Mouse (Mus musculus) skeletal muscle tissue, adult 2 months (tissue): ENCODE measurements around the gene Nudt17.
"Not testable (repeated sequence)": the region's sequence is repeated elsewhere in the genome, so short reads cannot be mapped to it uniquely, and the experiment has no call there.

Experiments
- DNase-seq: peaks from one replicate; pipeline ENCODE4 v3.0.0-alpha.2; 2012; ENCODE audit warnings: low read depth, low spot score

Gene Nudt17

DNA sequence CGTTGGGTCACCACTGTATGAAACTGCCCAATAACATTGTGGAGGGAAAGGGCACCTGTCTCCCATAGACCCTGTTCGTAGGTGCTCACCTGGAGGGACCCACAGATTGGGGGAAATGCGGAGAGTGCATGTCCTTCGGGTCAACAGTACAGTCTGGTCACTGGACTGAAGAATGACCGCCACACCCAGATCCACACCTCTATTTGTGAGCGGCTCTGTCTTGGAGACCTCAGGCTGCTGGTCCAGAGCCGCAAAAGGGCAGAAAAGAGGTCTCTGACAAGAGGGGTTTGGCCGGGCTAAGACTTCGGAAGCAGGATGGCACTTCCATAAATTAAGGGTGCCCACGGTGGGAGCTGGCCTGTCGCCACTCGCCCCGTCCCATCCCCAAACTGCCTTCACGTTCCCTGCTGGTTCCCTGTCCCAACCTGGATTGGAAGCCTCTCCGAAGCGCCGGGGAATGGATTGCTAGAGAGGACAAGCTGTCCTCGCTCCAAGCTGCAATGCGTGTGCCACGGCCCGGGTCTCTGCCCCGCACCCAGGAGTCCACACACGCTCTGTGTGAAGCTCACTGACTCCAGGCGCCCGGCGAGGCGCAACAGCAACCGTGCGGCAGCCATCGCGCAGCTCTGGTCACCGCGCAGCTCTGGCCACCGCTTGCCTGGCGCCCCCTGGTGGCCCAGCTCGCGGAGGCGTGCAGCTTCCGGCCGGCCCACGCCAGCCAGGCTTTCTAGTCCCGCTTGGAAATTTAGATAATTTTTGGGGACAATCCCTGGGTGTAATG, at the start of gene Nudt17:
TSS of gene Nudt17 (minus strand) at position 660 of the 781 bp plus-strand sequence.
- DNase-seq, result peak; percentile 46

DNA sequence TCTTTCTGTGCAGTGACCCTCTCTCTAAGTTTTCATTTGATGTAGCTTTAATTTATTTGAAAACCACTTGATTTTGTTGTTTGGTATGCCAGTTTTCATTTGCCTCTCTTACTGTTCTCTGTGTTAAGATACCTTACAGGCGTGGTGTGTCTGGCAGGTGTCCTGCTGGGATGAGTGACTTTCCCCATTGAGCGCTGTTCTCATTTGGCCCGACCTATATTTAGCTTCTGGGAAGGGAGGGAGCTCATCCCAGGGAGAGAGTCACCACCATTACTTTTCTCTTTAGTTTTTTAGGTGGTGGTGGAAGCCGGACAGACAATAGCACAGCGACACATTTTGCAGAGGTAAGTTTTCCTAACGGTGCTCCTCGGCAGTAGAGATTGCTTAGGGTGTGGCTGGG, 49.3 kb upstream of the Nudt17 start:
- peak; percentile 77 for DNase-seq

DNA sequence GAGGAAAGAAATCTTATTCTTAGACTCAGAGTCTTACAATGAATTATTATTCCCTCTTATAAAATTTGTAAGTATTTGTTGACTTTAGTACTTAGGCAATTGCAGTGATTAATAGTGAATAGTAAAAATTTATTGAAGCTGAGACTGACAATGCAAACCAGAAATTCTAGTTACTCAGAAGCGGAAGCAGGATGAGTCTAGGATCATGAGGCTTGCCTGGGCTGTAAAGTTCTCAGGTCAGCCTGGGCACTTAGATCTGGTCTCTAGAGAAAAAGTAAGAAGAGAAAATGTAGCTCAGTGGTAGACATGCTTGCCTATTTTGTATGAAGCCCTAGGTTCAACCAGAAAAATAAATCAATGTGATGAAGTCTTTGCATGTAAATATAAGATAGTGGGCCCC, 47.6 kb upstream of the Nudt17 start:
- DNase-seq, result no peak

DNA sequence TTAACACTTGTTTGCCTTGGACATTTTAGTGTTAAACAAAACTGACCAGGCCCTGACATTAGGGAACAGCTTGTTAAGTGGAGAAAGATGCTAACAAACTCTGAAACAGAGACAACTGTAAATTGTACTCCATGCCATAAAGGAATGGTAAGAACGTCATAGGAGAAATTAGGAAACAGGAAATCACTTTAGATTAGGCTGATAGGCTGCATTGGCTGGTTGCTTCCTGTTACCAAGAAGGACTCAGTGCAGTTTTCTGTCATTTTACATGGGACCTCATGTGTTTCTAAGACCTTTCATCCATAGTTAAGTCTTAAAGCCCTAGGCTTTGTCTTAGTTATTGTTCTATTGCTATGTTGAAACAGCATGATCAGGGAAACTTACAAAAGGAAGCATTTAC, 38.5 kb upstream of the Nudt17 start:
- DNase-seq, result no peak

DNA sequence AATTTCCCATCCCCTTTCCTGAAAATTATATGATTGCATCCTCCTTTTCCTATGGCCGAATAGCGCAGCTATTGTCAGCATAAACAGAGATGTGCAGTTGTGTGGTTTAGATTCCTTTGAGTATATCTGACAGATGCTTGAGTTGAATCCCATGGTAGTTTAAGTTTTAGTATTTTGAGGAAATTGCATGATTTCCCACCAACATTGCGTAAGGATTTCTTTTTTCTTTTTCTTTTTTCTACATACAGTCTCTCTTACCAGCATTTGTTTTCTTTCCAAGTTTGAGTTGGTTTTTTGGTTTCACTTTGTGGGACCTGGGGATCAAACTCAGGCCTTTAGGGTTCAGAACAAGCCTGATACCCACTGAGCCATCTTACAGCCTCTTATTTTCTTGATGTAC, 36.0 kb upstream of the Nudt17 start:
- DNase-seq, result no peak

DNA sequence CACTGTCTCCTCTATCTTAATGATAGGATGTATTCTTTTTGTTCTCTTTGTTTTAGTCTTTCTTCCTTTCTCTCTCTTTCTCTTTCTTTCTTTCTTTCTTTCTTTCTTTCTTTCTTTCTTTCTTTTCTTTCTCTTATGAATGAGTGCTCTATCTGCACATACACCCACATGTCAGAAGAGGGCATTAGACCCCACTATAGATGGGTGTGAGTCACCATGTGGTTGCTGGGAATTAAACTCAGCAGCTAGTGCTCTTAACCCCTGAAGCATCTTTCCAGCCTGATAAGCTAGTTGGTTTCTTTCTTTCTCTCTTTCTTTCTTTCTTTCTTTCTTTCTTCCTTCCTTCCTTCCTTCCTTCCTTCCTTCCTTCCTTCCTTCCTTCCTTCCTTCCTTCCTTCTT, 31.9 kb upstream of the Nudt17 start:
- DNase-seq, result not testable (repeated sequence)

DNA sequence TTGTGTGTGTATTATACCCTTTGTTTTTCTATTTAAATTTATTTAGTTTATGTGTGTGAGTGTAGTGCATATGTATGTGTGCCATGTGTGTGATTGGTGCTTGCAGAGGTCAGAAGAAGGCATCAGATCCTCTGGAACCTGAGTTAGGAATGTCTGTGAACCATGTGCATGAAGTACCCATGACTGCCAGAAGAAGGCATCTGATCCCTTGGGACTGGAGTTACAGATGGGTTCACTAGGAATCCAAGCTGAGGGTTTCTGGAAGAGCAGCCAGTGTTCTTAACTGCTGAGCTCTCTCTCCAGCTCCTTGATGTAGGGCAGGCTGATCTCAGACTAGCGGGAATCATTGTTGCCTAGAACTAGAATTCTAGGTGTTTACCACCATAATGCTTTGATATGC, 29.6 kb upstream of the Nudt17 start:
- DNase-seq, result peak; percentile 71

DNA sequence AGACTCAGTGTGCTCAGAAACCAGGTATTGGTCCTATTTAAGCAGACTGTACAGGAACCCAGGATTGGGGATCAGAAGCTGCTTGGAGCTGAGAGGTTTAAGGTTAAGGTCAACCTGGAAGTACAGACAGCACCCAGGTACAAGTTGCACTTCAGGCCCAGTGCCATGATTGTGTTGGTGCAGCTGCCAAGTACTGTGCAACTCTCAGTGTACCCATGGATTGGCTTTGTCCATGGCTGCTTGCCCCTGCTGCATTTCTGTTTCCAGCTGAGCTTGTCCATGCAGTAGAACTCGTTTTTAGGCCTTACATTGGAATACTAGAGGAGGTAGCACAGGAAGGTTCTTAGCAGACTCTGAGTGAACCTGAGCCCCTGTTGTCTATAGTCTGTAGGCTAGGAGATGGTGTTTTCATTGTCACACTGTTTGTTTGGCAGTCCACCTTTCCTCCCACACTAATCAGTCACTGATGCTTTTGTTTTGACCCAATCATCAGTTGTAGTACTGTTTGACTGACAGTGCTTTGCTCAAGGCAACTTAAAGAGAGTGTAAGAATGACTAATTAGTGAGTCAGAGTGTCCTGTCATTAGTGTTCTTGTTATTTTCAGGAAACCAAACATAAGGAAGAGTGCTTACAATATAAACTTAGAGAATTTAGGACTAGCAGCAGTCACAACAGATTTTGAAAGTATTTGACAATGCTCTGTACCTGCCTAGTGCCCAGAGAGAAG, 28.8 kb upstream of the Nudt17 start:
- no peak for DNase-seq

DNA sequence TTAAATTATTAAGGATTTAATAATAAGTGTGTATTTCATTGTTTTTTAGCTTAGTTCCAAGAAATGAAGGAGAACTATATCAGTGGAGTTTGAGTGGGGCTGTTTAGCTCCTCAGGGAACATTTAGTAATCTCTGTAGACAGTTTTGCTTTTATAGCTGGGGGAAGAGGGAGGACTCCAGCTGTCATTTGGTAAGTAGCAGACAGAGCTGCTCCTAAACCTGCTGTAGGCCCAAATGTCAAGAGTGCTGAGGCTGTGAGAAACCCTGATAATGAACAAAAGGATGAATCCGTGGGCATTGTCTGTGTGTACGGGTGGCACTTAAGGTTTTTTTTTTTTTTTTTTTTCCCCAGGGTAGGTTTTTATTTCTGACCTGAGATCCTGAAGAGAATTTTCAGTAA, 26.8 kb upstream of the Nudt17 start:
- no peak for DNase-seq

DNA sequence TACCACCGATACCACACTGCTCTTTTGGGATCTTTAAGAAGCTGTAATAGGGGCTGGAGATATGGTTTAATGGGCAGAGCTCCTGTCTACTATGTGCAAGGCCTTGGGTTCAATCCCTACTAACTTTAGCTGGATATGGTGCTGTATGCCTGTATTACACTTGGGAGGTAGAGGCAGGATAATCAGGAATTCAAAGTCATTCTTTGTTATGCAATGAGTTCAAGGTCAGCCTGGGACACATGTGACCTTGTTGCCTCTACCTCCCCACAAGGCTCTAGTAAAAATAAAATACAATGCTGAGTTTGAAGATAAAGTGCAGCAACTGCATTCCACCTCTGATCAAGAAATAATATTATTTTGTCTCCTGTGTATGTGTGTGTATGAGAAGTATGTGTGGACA, 25.6 kb upstream of the Nudt17 start:
- no peak for DNase-seq

DNA sequence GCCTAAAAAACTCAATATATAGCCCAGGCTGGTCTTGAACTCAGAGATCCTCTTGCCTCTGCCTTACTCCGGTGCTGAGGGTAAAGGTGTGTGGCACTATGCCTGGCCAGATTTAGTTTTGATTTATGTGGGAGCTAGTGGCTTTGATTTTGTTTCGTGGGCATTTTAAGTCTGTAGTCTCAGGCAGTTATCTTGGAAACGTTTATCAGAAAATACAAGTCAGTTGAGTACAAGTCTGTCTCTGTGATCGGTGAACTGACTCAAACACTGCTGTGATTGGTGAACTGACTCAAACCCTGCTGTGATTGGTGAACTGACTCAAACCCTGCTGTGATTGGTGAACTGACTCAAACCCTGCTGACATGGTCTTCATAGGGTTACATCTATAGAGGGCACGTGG, 22.4 kb upstream of the Nudt17 start:
- no peak for DNase-seq

DNA sequence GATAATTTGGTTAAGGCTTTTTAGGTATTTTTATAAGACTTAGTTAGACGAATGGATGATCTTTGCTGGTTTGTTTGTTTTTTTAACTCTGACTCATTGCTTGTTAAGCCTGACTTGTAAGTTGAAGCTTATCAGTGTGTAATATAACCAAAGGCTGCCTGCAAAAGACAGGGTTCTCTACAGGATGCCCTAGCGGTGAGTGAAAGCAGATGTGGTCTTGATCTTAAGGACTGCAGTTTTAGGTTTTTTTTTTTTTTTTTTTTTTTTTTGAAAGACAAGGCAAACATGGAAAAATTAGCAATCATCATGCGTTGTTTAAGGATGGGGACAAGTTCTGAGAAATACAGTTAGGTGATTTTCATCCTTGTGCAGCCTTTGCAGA, 21.0 kb upstream of the Nudt17 start:
- no peak for DNase-seq

DNA sequence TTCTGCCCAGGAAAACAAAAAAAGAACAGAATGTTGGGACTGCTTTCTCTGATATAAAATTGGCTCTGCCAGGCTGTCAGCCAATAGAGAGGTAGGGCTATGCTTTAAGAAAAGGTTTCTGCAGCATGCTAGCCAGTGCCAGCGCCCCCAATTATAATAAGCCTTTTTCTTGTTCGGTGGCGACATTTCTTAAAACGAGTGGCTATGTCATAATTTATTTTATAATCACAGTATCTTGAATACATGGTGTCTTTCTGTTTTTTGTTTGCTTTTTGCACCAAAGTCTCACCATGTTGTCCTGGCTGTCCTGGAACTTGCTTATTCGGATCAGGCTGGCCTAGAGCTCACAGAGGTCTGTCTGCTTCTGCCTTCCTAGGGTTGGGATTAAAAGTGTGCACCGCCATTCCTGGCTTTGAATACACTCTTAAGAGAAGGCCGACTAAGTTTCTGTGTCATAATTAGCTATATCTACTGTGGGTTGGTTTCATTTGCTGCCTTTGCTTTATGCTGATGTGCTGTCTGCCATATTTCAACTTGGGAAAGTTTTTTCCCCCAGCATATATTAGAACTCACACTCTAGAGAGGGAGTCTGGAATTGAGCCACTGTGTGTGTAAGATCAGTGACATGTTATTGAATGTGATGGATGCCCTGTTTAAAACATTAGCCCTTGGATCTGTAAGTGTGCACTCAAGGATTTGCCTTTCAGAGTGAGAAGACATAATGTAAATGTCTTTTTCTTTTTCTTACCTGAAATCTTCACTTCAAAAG, 20.5 kb upstream of the Nudt17 start:
- no peak for DNase-seq

DNA sequence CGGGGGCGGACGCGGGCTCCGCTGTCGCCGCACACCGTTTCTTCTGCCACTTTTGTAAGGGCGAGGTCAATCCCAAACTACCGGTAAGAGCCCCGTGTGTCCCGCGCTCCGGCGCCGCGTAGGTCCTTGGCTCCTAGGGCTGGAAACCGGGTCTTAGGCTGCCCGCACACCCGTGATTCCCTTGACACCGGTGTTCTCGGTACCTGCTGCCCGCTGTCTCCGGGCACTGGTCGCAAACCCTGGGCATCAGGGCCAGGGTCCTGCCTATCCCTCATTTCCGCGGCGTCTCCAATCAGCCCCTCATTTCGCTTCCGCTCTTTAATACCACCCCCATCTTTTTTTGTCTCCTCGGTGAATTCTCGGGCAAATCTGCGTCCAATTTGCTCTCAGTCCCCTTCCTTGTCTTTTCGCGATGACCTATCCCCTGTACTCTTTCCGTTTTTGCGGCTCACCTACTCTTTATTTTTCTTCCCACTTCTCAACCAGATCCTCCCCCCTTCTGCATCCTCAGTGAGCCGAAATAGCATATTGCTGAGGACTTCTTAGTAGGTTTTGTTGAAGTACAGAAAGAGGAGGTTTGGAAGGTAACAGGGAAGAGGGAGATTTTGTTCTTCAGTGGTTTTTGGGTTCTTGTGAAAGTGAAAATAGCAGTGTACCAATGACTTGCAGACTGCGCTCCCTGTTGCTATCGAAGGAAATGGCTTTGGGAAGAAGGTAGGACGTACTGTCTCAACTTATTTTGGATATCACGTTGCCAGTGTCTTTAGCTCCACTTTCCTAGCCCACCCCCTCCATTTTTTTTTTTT, 19.7 kb upstream of the Nudt17 start:
- no peak for DNase-seq

DNA sequence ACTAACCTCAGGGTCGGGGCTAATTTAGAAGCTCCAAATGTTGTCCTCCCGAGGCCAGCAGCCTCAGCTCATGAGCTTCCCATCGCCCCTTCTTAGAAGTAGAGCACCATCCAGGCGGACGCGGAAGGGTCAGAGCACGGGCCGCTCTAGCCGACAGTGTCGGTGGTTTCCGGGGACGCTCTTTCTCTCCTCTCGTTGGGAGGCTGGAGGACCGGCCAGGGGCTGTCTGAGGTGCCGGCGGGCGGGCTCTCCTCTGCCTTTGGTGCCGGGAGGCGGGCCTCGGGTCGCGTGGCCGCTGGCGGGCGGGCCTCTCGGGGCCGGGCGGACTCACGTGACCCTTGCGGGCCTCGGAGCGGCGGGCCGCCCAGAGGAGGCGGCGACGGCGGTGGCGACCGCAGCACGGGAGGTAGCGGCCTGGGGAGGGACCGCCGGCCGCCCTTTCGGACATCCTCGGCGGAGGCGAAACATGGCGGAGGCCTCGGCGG, 19.0 kb upstream of the Nudt17 start, which contains the start of the genes Polr3c and Rnf115:
TSS of gene Polr3c (minus strand) at position 286 of the 485 bp plus-strand sequence.
TSS of gene Rnf115 (plus strand) at position 322 of the 485 bp plus-strand sequence.
- peak; percentile 93 for DNase-seq

DNA sequence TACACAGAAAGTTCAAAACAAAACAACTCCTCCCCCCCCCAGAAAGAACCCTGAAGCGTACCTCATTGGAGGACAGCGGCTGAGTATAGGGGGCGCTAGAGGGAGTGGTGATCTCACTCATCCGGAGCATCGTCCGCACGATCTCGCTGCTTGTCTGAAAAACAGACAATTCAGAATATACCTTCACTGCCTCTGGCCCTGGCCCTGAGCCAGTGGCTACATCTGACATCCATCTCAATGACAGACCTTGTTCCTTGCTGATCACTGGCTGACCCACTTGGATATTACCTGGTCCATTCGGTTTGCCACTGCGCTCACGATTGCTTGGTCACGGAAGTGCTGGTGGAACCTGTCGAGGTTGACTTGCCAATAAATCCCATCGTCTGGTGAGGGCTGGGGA, 10.8 kb upstream of the Nudt17 start:
- DNase-seq, result no peak

DNA sequence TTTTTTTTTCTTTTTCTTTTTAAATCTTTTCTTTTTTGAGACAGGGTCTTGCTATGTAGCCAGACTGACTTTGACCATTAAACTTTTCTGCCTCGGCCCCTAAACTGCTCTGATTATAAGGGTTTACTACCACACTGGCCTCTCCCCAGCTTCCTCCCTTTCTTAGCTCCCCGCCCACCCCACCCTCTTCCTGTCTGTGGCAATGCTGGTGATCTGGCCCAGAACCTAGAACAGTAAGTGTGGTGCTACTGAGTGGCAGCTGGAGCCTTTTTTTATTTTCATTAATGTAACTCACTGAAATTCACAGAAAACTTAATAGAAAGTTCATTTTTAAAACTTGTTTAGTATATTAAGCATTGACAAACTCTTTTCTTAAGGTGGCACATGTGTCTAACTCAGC, 7.5 kb upstream of the Nudt17 start:
- DNase-seq, result no peak

DNA sequence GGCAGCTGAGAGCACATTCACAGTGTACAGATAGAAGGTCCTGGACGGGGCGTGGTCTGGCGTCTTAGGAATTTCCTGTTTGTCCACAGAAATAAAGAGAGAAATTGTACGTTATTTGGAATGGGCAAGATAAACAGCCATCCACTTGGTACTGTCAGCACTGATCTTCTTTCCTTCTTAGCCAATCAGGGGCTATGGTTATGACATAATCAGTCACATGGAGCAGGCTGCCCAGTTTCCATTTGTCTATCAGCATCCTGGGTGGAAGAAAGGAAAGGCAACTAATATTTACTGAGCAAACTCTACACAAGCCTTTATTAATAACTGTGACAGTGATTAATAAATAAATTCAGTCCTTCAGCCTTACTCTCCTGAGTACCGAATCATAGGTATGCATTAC, 5.9 kb upstream of the Nudt17 start:
- no peak for DNase-seq

DNA sequence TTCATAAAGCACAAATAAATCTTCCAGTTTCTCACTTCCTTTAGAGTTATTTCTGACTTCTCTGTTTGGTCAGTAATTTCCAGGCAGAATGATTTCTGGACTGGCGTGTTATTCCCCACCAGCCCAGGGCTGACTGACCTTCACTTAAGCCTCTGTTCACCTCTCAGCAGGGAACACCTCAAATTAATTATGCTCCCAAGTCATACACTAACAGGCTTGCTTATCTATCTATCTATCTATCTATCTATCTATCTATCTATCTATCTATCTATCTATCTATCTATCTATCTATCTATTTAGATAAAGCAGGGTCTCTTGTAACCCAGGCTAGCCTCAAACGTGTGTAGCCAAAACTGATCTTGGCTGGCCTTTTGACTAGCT, 312 bp upstream of the Nudt17 start:
- DNase-seq, result no peak

DNA sequence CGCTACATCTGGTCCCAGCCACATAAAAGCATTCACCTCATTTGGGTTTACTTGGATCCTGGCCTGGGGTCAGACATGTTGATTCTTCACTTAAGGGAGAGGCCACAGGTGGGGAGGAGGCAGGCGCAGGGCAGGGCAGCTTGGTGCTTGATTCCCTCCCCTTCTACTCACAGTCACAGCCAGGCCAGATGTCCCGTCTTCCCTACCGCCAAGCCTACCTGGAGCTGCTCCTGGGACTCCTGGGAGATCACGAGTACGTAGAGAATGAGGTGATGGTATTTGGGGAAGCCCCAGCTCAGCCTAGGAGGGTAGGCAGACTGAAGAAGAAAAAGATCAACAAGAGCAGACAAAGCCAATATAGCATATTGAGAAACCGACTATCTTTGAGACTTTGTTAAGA, 1.4 kb downstream of the Nudt17 start:
- DNase-seq, result no peak

DNA sequence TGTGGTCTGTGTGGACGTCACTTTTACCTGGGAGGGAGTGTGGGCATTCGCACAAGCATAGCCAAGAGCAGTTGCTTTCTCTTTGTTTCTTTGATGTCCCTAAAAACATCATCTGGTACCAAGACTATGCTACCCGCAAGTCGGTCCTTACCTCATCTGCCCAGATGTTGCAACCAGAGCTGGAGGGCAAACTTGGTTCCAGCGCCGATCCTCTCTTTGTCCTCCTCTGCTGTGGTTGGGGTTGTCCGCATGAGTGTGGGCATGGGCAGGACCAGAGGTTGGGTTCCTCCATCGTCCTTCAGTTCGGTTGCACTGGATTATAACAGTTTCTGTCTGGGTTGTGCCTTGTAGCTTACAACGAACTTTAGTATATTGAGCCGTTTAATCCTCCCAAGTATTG, 2.1 kb downstream of the Nudt17 start:
- no peak for DNase-seq
